Mouse (Mus musculus) hindbrain, embryonic 11.5 days (tissue): Measurements from ENCODE around the gene Itpkb. TPM values are rescaled to one million over a fixed set of nuclear protein-coding genes. Genes with fewer than 3 reads are reported as not detected.

ENCODE experiments used
- ATAC-seq: fragments of 200-750 bp; cut with Nextera tagmentation; 2 replicates; pipeline ENCODE4 v1.8.0; 2017; ENCODE audit warnings: mild to moderate bottlenecking, moderate TSS enrichment, moderate library complexity; ENCODE audit not compliant: low FRiP score
- DNase-seq: peaks from one replicate; pipeline ENCODE4 v3.0.0-alpha.2; 2015; ENCODE audit warnings: low spot score
- H3K27ac ChIP-seq: fragments of 300-500 bp; sonication (generic); 2 replicates; pipeline ENCODE4 v1.5.1; 2014; ENCODE audit warnings: mild to moderate bottlenecking, low read depth, low read length
- H3K27me3 ChIP-seq: fragments of 300-500 bp; sonication (generic); 2 replicates; pipeline ENCODE4 v1.6.1; 2014; ENCODE audit warnings: mild to moderate bottlenecking, low read length, moderate library complexity, mixed read lengths; ENCODE audit not compliant: control insufficient read depth, insufficient read depth
- H3K36me3 ChIP-seq: fragments of 300-500 bp; sonication (generic); 2 replicates; pipeline ENCODE4 v1.6.1; 2014; ENCODE audit warnings: mild to moderate bottlenecking, low read length, moderate library complexity, mixed read lengths; ENCODE audit not compliant: control insufficient read depth, insufficient read depth
- H3K4me1 ChIP-seq: fragments of 300-500 bp; sonication (generic); replicated peaks from 2 replicates; pipeline ENCODE4 v1.6.1; 2014; ENCODE audit warnings: low read length, mixed read lengths; ENCODE audit not compliant: control insufficient read depth, insufficient read depth
- H3K4me2 ChIP-seq: fragments of 300-500 bp; sonication (generic); replicated peaks from 2 replicates; pipeline ENCODE4 v1.6.1; 2014; ENCODE audit warnings: mild to moderate bottlenecking, low read depth, low read length
- H3K4me3 ChIP-seq: fragments of 300-500 bp; sonication (generic); 2 replicates; pipeline ENCODE4 v1.5.1; 2014; ENCODE audit warnings: low read depth, low read length
- H3K9ac ChIP-seq: fragments of 300-500 bp; sonication (generic); 2 replicates; pipeline ENCODE4 v1.6.1; 2014; ENCODE audit warnings: low read depth, low read length
- H3K9me3 ChIP-seq: fragments of 300-500 bp; sonication (generic); 2 replicates; pipeline ENCODE4 v1.6.1; 2016; ENCODE audit warnings: low read length; ENCODE audit not compliant: control insufficient read depth
- WGBS: fragments of 180-500 bp; shearing (Covaris S2); extraction: QIAGEN DNeasy Blood & Tissue Kit; methylation state at CpG from one replicate; pipeline ENCODE4 v1.1.7; 2014; 5-methylcytosine and 5-hydroxymethylcytosine counted together
- polyA plus RNA-seq: library from polyadenylated mRNA; unstranded; fragments of >200 nt; fragmentation: Nextera tagmentation; extraction: Ambion mirVana; gene quantifications from 2 replicates; pipeline ENCODE4 v1.2.1, GENCODE M21; 2014

Itpkb gene
- polyA plus RNA-seq, 1 experiment from 2014 or later: 4.3 TPM

- Histone ChIP-seq H3K9me3 (no peaks in the 10 kb centered on the region), H3K9ac (no peak overlapping the region), H3K4me1 (no peaks in the 10 kb centered on the region), H3K27ac (no peak overlapping the region), H3K36me3 (no peaks in the 10 kb centered on the region), H3K4me3 (no peak overlapping the region), H3K27me3 (no peaks in the 10 kb centered on the region), H3K4me2 (no peak overlapping the region)
- no peak for DNase-seq
- 82% methylated on average over 3 of the region's 3 CpGs for WGBS
- no peak for ATAC-seq
These were observed 49.3 kb downstream of the Itpkb start for GRCm38 (mm10) chr1:180379559-180379958.

DNA sequence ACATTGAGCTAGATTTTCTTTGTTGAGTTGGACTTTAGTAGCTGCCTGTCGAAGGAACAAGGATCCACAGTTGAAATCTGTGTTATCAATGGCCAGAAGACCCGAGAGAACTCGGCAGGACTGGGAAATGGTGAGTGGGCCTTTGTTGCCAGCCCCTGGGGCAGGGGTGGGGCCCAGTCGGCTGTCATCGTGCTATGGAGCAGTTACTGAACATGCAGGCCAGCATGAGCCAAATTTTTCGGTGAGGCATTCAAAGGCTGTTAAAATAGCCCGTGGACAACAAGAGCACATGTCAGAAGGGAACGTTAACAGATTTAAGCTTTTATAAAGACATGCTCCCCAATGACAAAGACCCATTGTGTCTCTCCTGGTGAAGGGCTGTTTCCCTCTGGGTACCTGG, 52.1 kb downstream of the Itpkb start:
- DNase-seq (no peak), ATAC-seq (no peak)
- H3K4me3 ChIP-seq: no peak overlapping the region
- H3K4me1 ChIP-seq: 0 out of 2 replicates have a peak, but pooled peaks cover 2% of the 10 kb centered on the region
- H3K9me3 ChIP-seq: no peaks in the 10 kb centered on the region
- 48% methylated on average over 8 of the region's 8 CpGs for WGBS
- no peak overlapping the region for H3K4me2 ChIP-seq
- H3K27ac ChIP-seq: no peak overlapping the region
- H3K36me3 ChIP-seq: no peaks in the 10 kb centered on the region
- H3K27me3 ChIP-seq: no peaks in the 10 kb centered on the region
- H3K9ac ChIP-seq: no peak overlapping the region

DNA sequence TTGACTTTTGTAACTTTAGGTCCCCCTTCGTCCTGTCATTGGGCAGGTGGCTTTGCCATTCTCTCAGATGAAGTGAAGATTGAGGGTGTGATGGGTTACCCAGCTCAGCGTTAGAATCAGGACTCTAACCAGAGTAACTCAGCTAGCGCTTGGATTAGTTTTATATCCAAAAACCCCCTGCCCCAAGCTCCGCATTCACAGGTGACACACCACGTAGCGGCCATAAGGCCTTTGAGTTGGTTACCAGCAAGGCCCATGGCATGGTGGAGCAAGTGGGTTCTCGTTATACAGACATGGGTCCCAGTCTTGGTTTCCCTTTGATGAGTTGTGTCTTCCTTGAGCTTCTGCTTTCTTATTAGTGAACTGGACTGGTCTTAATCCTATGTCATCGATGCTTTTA, 53.6 kb downstream of the Itpkb start:
- WGBS: 94% methylated on average over 8 of the region's 8 CpGs

GRCm38 (mm10) chr1:180384486-180384885, 54.2 kb downstream of the Itpkb start:
- WGBS: 67% methylated on average over 10 of the region's 10 CpGs
- no peaks in the 10 kb centered on the region for H3K9me3 ChIP-seq
- ATAC-seq (no peak), DNase-seq (no peak)
- no peak overlapping the region for H3K4me3 ChIP-seq
- H3K4me2 ChIP-seq: no peak overlapping the region
- H3K27ac ChIP-seq: no peak overlapping the region
- H3K27me3 ChIP-seq: no peaks in the 10 kb centered on the region
- 0 out of 2 replicates have a peak, but pooled peaks cover 2% of the 10 kb centered on the region for H3K4me1 ChIP-seq
- H3K9ac ChIP-seq: no peak overlapping the region
- H3K36me3 ChIP-seq: no peaks in the 10 kb centered on the region

More for the DNA sequence above, 53.6 kb downstream of the Itpkb start:
- no peak for ATAC-seq
- Histone ChIP-seq H3K4me1 (0 out of 2 replicates have a peak, but pooled peaks cover 2% of the 10 kb centered on the region), H3K9ac (no peak overlapping the region), H3K27ac (no peak overlapping the region), H3K36me3 (no peaks in the 10 kb centered on the region), H3K4me3 (no peak overlapping the region), H3K9me3 (no peaks in the 10 kb centered on the region), H3K27me3 (no peaks in the 10 kb centered on the region), H3K4me2 (no peak overlapping the region)
- no peak for DNase-seq

- Histone ChIP-seq H3K36me3 (no peaks in the 10 kb centered on the region), H3K4me2 (no peak overlapping the region), H3K4me3 (no peak overlapping the region), H3K4me1 (0 out of 2 replicates have a peak, but pooled peaks cover 2% of the 10 kb centered on the region), H3K9me3 (no peaks in the 10 kb centered on the region), H3K27ac (no peak overlapping the region), H3K27me3 (no peaks in the 10 kb centered on the region), H3K9ac (no peak overlapping the region)
- WGBS: 88% methylated on average over 6 of the region's 6 CpGs
- DNase-seq: no peak
- no peak for ATAC-seq
These were observed 55.0 kb downstream of the Itpkb start for GRCm38 (mm10) chr1:180385308-180385707.

- DNase-seq: peak; percentile 99
- Histone ChIP-seq H3K36me3 (no peaks in the 10 kb centered on the region), H3K4me1 (0 out of 2 replicates have a peak, but pooled peaks cover 2% of the 10 kb centered on the region), H3K27ac (no peak overlapping the region), H3K9ac (peak overlapping the region; percentile 8), H3K4me2 (peak overlapping the region; percentile 43), H3K9me3 (no peaks in the 10 kb centered on the region), H3K4me3 (peak overlapping the region; percentile 25), H3K27me3 (no peaks in the 10 kb centered on the region)
- WGBS: 2% methylated on average over 27 of the region's 27 CpGs
- ATAC-seq: peak; percentile 98
These were observed 56.9 kb downstream of the Itpkb start for GRCm38 (mm10) chr1:180386951-180387749.

GRCm38 (mm10) chr1:180387750-180388480, 57.6 kb downstream of the Itpkb start:
- Histone ChIP-seq H3K27ac (no peak overlapping the region), H3K4me2 (peak overlapping the region; percentile 43), H3K27me3 (no peaks in the 10 kb centered on the region), H3K36me3 (no peaks in the 10 kb centered on the region), H3K4me1 (0 out of 2 replicates have a peak, but pooled peaks cover 2% of the 10 kb centered on the region), H3K4me3 (peak overlapping the region; percentile 25), H3K9ac (no peak overlapping the region; the same call in 1 of the 2 replicates), H3K9me3 (no peaks in the 10 kb centered on the region)
- 27% methylated on average over 11 of the region's 11 CpGs for WGBS
- DNase-seq: no peak
- no peak for ATAC-seq

DNA sequence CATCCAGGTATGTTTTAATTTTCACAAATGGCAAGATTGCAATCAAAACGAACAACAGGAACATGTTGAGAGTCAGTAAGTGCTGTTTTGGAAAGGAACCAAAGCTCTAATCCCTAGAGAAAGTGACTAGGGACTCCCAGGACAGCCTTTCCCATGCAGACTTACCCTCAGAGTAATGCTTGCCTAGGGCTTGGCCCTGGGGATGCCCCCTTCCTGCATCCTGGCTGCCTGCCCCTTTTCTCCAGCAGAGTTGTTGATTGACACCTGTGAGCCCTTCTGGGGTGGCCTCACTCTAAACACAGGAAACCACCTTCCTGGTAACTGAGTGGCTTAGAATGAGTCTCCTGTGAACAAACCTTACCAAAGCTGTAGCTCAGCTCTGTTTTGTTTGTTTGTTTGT, 58.2 kb downstream of the Itpkb start:
- no peak for DNase-seq
- Histone ChIP-seq H3K9ac (no peak overlapping the region), H3K9me3 (no peaks in the 10 kb centered on the region), H3K27me3 (no peaks in the 10 kb centered on the region), H3K4me2 (no peak overlapping the region), H3K4me1 (0 out of 2 replicates have a peak, but pooled peaks cover 2% of the 10 kb centered on the region), H3K36me3 (no peaks in the 10 kb centered on the region), H3K4me3 (no peak overlapping the region), H3K27ac (no peak overlapping the region)
- WGBS: 63% methylated on average over 1 of the region's 1 CpGs
- no peak for ATAC-seq
